8 mouse cellular contexts compared by ENCODE assay signal in genomic region chr7:19769434-19770374, GRCm38 (mm10). TPM values are rescaled to one million over a fixed set of nuclear protein-coding genes. Genes with fewer than 3 reads are reported as not detected.
DNase-seq lines count a peak whose midpoint lies in the region; ATAC-seq lines count a peak whose summit lies in the region.

No protein-coding gene starts in this region.

- no peaks in the 10 kb centered on the region for H3K9me3 ChIP-seq in kidney, embryonic 16.5 days (ENCODE audit: low read length)
- H3K9me3 ChIP-seq in embryonic facial prominence, embryonic 10.5 days, result no peaks in the 10 kb centered on the region

- 7% methylated on average over 16 of the region's 16 CpGs for WGBS in kidney, embryonic 16.5 days
- WGBS in embryonic facial prominence, embryonic 10.5 days, result 5% methylated on average over 16 of the region's 16 CpGs

- peak overlapping the region; percentile 90 for H3K9ac ChIP-seq in kidney, embryonic 16.5 days (replicated peaks; ENCODE audit: low read length)

- H3K36me3 ChIP-seq in kidney, embryonic 16.5 days (ENCODE audit: insufficient read depth, low read length), result peaks cover 24% of the 10 kb centered on the region
- H3K36me3 ChIP-seq in embryonic facial prominence, embryonic 10.5 days (replicated peaks), result peaks cover 19% of the 10 kb centered on the region

- H3K27ac ChIP-seq in kidney, embryonic 16.5 days (ENCODE audit: low read length), result peak overlapping the region; percentile 96
- peak overlapping the region; percentile 83 for H3K27ac ChIP-seq in embryonic facial prominence, embryonic 10.5 days (replicated peaks)

- H3K4me3 ChIP-seq in kidney, embryonic 16.5 days (ENCODE audit: low read length), result peak overlapping the region; percentile 76
- H3K4me3 ChIP-seq in embryonic facial prominence, embryonic 10.5 days, result peak overlapping the region; percentile 66

- intact Hi-C loops in left cerebral cortex, postnatal 36 days (cut with DNase I), result no loop called here

- DNase-seq in kidney, postnatal 4 days, result no peak
- no peak for DNase-seq in embryonic facial prominence, embryonic 10.5 days (ENCODE audit: low spot score)
- DNase-seq in induced T-regulatory cell, adult 2 months (ENCODE audit: low read depth), result peak; percentile 50
- peak; percentile 23 for DNase-seq in neural tube, embryonic 10.5 days (ENCODE audit: extremely low spot score, low spot score)
- no peak for DNase-seq in right cerebral cortex, adult 2 months (ENCODE audit: low spot score in 2 of 2)
- no peak for DNase-seq in left cerebral cortex, postnatal 36 days (ENCODE audit: low spot score in 2 of 2)
- no peak for DNase-seq in cerebellum, adult 9-11 months

- ATAC-seq in kidney, embryonic 16.5 days (ENCODE audit: low FRiP score, low TSS enrichment), result no peak

- peak overlapping the region; percentile 92 for H3K4me2 ChIP-seq in kidney, embryonic 16.5 days (replicated peaks; ENCODE audit: low read depth, low read length)

- peaks cover 39% of the 10 kb centered on the region for H3K4me1 ChIP-seq in kidney, embryonic 16.5 days (ENCODE audit: insufficient read depth, low read length)
- peaks cover 39% of the 10 kb centered on the region for H3K4me1 ChIP-seq in embryonic facial prominence, embryonic 10.5 days

- H3K27me3 ChIP-seq in kidney, embryonic 16.5 days (ENCODE audit: insufficient read depth, low read length), result no peaks in the 10 kb centered on the region
- H3K27me3 ChIP-seq in embryonic facial prominence, embryonic 10.5 days (replicated peaks; ENCODE audit: low read depth, poor library complexity, severe bottlenecking), result peaks cover 32% of the 10 kb centered on the region

RNA-seq across cellular contexts. Expression of gene Bcam, which starts 1.1 kb away (rescaled TPM):
- 280 and 309 TPM in 2 replicates for polyA plus RNA-seq in kidney, embryonic 16.5 days (2015; fragmentation: Nextera tagmentation; extraction: Ambion mirVana)
- polyA plus RNA-seq in embryonic facial prominence, embryonic 10.5 days (2016; fragmentation: Nextera tagmentation; extraction: Ambion mirVana), result 68.3 and 79.4 TPM in 2 replicates
- 10 to 100 TPM; 12.2 to 13.1 TPM for total RNA-seq in left cerebral cortex, postnatal 36 days (2021)

RNA-seq across cellular contexts. Expression of gene Nectin2, which starts 19.4 kb away (rescaled TPM):
- 150 and 157 TPM in 2 replicates for polyA plus RNA-seq in kidney, embryonic 16.5 days (2015; fragmentation: Nextera tagmentation; extraction: Ambion mirVana)
- polyA plus RNA-seq in embryonic facial prominence, embryonic 10.5 days (2016; fragmentation: Nextera tagmentation; extraction: Ambion mirVana), result 110 TPM in 2 replicates
- total RNA-seq in left cerebral cortex, postnatal 36 days (2021), result 1 to 10 TPM; 7.2 to 9.3 TPM

RNA-seq across cellular contexts. Expression of gene Cblc, which starts 26.9 kb away (rescaled TPM):
- 9.4 and 12.2 TPM in 2 replicates for polyA plus RNA-seq in kidney, embryonic 16.5 days (2015; fragmentation: Nextera tagmentation; extraction: Ambion mirVana)
- polyA plus RNA-seq in embryonic facial prominence, embryonic 10.5 days (2016; fragmentation: Nextera tagmentation; extraction: Ambion mirVana), result 1.9 and 2.9 TPM in 2 replicates
- not detected for total RNA-seq in left cerebral cortex, postnatal 36 days (2021)

RNA-seq across cellular contexts. Expression of gene Bcl3, which starts 52.9 kb away (rescaled TPM):
- polyA plus RNA-seq in kidney, embryonic 16.5 days (2015; fragmentation: Nextera tagmentation; extraction: Ambion mirVana), result 3.3 and 3.9 TPM in 2 replicates
- polyA plus RNA-seq in embryonic facial prominence, embryonic 10.5 days (2016; fragmentation: Nextera tagmentation; extraction: Ambion mirVana), result 1.7 TPM in 2 replicates
- under 1 TPM; 0.27 to 0.32 TPM for total RNA-seq in left cerebral cortex, postnatal 36 days (2021)

RNA-seq across cellular contexts. Expression of gene Tomm40, which starts 54.5 kb away (rescaled TPM):
- 136 and 153 TPM in 2 replicates for polyA plus RNA-seq in kidney, embryonic 16.5 days (2015; fragmentation: Nextera tagmentation; extraction: Ambion mirVana)
- polyA plus RNA-seq in embryonic facial prominence, embryonic 10.5 days (2016; fragmentation: Nextera tagmentation; extraction: Ambion mirVana), result 216 and 221 TPM in 2 replicates
- total RNA-seq in left cerebral cortex, postnatal 36 days (2021), result 100 to 1,000 TPM; 113 to 125 TPM

Comparison
In these comparisons a context has a peak if more than half of its experiments do, and no peak if none do; other contexts are left out.
1. DNase-seq: peak in induced T-regulatory cell, adult 2 months (single experiment) and neural tube, embryonic 10.5 days (single experiment); none in kidney, postnatal 4 days (0 of 2), embryonic facial prominence, embryonic 10.5 days (single experiment), right cerebral cortex, adult 2 months (0 of 2), left cerebral cortex, postnatal 36 days (0 of 2) and cerebellum, adult 9-11 months (single experiment).